Mouse (Mus musculus): ENCODE measurements around the gene Rps6kb1.

The Rps6kb1 gene

GRCm38 (mm10) chr11:86468345-86468744 lies 76.3 kb downstream of the Rps6kb1 start:
- DNase-seq (ENCODE audit: low spot score) = no peak

GRCm38 (mm10) chr11:86464275-86464674 lies 80.3 kb downstream of the Rps6kb1 start:
- peak; percentile 54 for DNase-seq (ENCODE audit: low spot score)

GRCm38 (mm10) chr11:86462579-86462978 lies 82.0 kb downstream of the Rps6kb1 start:
- no peak for DNase-seq (ENCODE audit: low spot score)

- no peak for DNase-seq (ENCODE audit: low spot score)
These were observed 85.7 kb downstream of the Rps6kb1 start for GRCm38 (mm10) chr11:86458866-86459265.

DNA sequence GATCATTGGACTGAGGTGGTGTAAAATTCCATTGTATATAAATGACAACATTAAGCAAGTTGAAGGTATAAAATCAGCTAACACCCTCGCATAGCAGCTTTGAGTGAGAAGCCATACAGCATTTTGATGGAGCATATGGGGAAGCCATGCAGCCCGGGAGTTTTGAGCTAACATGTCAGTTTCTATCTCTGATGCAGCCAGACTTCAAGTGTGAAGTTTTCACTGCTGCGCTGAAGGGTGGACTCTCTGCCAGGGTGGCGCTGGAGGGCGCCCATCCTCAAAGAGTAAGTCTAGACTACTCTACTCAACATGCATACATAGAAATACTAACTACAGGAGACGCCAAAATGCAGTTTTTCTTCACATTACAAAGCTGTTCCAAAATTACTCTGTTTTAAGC lies 87.1 kb downstream of the Rps6kb1 start:
- no peak for DNase-seq (ENCODE audit: low spot score)

DNA sequence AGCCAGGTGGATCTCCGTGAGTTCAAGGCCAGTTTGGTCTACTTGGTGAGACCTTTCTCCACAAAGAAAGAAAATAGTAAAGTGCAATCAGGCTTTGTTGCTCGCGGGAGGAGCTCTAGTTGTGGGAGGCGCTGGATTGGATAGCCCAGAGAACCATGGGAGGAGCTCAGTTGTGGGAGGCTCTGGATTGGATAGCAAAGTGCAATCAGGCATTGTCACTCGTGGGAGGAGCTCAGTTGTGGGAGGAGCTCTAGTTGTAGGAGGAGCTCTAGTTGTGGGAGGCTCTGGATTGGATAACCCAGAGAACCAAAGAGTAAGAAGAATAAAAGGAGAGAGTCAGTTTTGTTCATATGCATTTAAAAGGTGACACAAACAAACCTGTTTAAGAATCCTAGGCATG lies 90.6 kb downstream of the Rps6kb1 start:
- no peak for DNase-seq (ENCODE audit: low spot score)
